Mouse (Mus musculus) MEL (cell line): ENCODE results near the gene Nr5a2. TPM values are rescaled to one million over a fixed set of nuclear protein-coding genes. Genes with fewer than 3 reads are reported as not detected.

Experiments
- DNase-seq: peaks from one replicate; pipeline ENCODE4 v3.0.0; 2011; ENCODE audit warnings: low read depth, low spot score
- H3K27ac ChIP-seq: 2 replicates; pipeline ENCODE4 v1.5.1; 2012; ENCODE audit warnings: low read depth, mild to moderate bottlenecking, control low read depth, low read length, moderate library complexity; ENCODE audit not compliant: control insufficient read depth
- H3K27me3 ChIP-seq, 2 experiments: fragments of 150-350 bp in 1 of 2; sonication (generic) in 1 of 2; 2 replicates each; pipeline ENCODE4 v1.6.1; 2012; ENCODE audit warnings: low read length in 2 of 2, mild to moderate bottlenecking in 2 of 2, improper control_type of control experiment in 1 of 2, moderate library complexity in 1 of 2; ENCODE audit not compliant: insufficient read depth in 2 of 2, control insufficient read depth in 1 of 2
- H3K36me3 ChIP-seq, 2 experiments: 2 replicates each; pipeline ENCODE4 v1.6.1; 2012 to 2014; ENCODE audit warnings: low read length in 2 of 2, improper control_type of control experiment in 1 of 2, inconsistent platforms in 1 of 2, mild to moderate bottlenecking in 1 of 2; ENCODE audit not compliant: insufficient read depth in 2 of 2, control insufficient read depth in 1 of 2
- H3K4me1 ChIP-seq, 2 experiments: fragments of 150-350 bp in 1 of 2; sonication (generic) in 1 of 2; 2 replicates each; pipeline ENCODE4 v1.6.1; 2012; ENCODE audit warnings: low read length in 2 of 2, improper control_type of control experiment in 1 of 2, mild to moderate bottlenecking in 1 of 2; ENCODE audit not compliant: insufficient read depth in 2 of 2, control insufficient read depth in 1 of 2
- H3K4me3 ChIP-seq, 2 experiments: fragments of 150-350 bp in 1 of 2; sonication (generic) in 1 of 2; 2 replicates each; pipeline ENCODE4 v1.5.1; 2012; ENCODE audit warnings: low read depth in 2 of 2, low read length in 2 of 2, mild to moderate bottlenecking in 2 of 2, moderate library complexity in 2 of 2, control low read depth in 1 of 2, improper control_type of control experiment in 1 of 2; ENCODE audit not compliant: control insufficient read depth in 1 of 2, insufficient read depth in 1 of 2
- H3K79me2 ChIP-seq: 2 replicates; pipeline ENCODE4 v1.6.1; 2012; ENCODE audit warnings: mild to moderate bottlenecking, low read length, moderate library complexity; ENCODE audit not compliant: control insufficient read depth, poor library complexity, insufficient read depth
- H3K9ac ChIP-seq: 2 replicates; pipeline ENCODE4 v1.6.1; 2012; ENCODE audit warnings: low read depth, mild to moderate bottlenecking, control low read depth, low read length, moderate library complexity; ENCODE audit not compliant: control insufficient read depth, poor library complexity, severe bottlenecking
- H3K9me3 ChIP-seq: fragments of 150-350 bp; sonication (generic); replicated peaks from 2 replicates; pipeline ENCODE4 v1.6.1; 2012; ENCODE audit warnings: mild to moderate bottlenecking, low read length, improper control_type of control experiment, moderate library complexity; ENCODE audit not compliant: insufficient read depth
- BHLHE40 ChIP-seq: IDR thresholded peaks from 2 replicates; pipeline ENCODE4 v1.6.1; 2012; ENCODE audit warnings: low read depth, mild to moderate bottlenecking, inconsistent platforms, low read length, improper control_type of control experiment, borderline replicate concordance
- CHD1 ChIP-seq: IDR thresholded peaks from 2 replicates; pipeline ENCODE4 v1.6.1; 2012; ENCODE audit warnings: low read depth, mild to moderate bottlenecking, inconsistent platforms, low read length, improper control_type of control experiment
- CHD2 ChIP-seq: IDR thresholded peaks from 2 replicates; pipeline ENCODE4 v1.6.1; 2011; ENCODE audit warnings: low read length, improper control_type of control experiment
- CTCF ChIP-seq, 3 experiments: IDR thresholded peaks in 2 of 3; conservative IDR thresholded peaks in 1 of 3; 2 replicates each; pipeline ENCODE4 v1.5.1; 2011 to 2012; ENCODE audit warnings: low read length in 3 of 3, low read depth in 2 of 3, mild to moderate bottlenecking in 2 of 3, improper control_type of control experiment in 1 of 3, inconsistent platforms in 1 of 3, mixed read lengths in 1 of 3, moderate library complexity in 1 of 3; ENCODE audit not compliant: control insufficient read depth in 1 of 3, insufficient read depth in 1 of 3, poor library complexity in 1 of 3, severe bottlenecking in 1 of 3
- ELF1 ChIP-seq: IDR thresholded peaks from 2 replicates; pipeline ENCODE4 v1.6.1; 2014; ENCODE audit warnings: low read depth, mild to moderate bottlenecking, inconsistent platforms, low read length, improper control_type of control experiment, moderate library complexity
- EP300 ChIP-seq, 2 experiments: IDR thresholded peaks; 2 replicates each; pipeline ENCODE4 v1.6.1; 2011; ENCODE audit warnings: improper control_type of control experiment in 2 of 2, low read length in 2 of 2, low read depth in 1 of 2, mild to moderate bottlenecking in 1 of 2
- ETS1 ChIP-seq: IDR thresholded peaks from 2 replicates; pipeline ENCODE4 v1.6.1; 2012; ENCODE audit warnings: low read depth, mild to moderate bottlenecking, inconsistent platforms, low read length, improper control_type of control experiment, moderate library complexity
- GABPA ChIP-seq: IDR thresholded peaks from 2 replicates; pipeline ENCODE4 v1.6.1; 2012; ENCODE audit warnings: low read depth, mild to moderate bottlenecking, inconsistent platforms, low read length, improper control_type of control experiment, moderate library complexity
- GATA1 ChIP-seq: IDR thresholded peaks from 2 replicates; pipeline ENCODE4 v1.6.1; 2011; ENCODE audit warnings: low read depth, low read length, improper control_type of control experiment
- KAT2A ChIP-seq: conservative IDR thresholded peaks from 2 replicates; pipeline ENCODE4 v1.6.1; 2012; ENCODE audit warnings: low read depth, low read length, improper control_type of control experiment, inconsistent platforms
- MAX ChIP-seq: IDR thresholded peaks from 2 replicates; pipeline ENCODE4 v1.6.1; 2011; ENCODE audit warnings: low read length, improper control_type of control experiment
- MAZ ChIP-seq: IDR thresholded peaks from 2 replicates; pipeline ENCODE4 v1.6.1; 2012; ENCODE audit warnings: low read depth, mild to moderate bottlenecking, inconsistent platforms, low read length, improper control_type of control experiment
- MEF2A ChIP-seq: IDR thresholded peaks from 2 replicates; pipeline ENCODE4 v1.6.1; 2014; ENCODE audit warnings: low read depth, mild to moderate bottlenecking, inconsistent platforms, low read length, improper control_type of control experiment; ENCODE audit not compliant: poor library complexity, insufficient replicate concordance, severe bottlenecking; ENCODE audit errors: extremely low read depth
- MXI1 ChIP-seq: IDR thresholded peaks from 2 replicates; pipeline ENCODE4 v1.6.1; 2011; ENCODE audit warnings: mild to moderate bottlenecking, low read depth, low read length, improper control_type of control experiment
- MYB ChIP-seq: IDR thresholded peaks from 2 replicates; pipeline ENCODE4 v1.6.1; 2011; ENCODE audit warnings: mild to moderate bottlenecking, low read depth, low read length, improper control_type of control experiment
- NELFE ChIP-seq: IDR thresholded peaks from 2 replicates; pipeline ENCODE4 v1.6.1; 2011; ENCODE audit warnings: low read depth, low read length, improper control_type of control experiment
- POLR2A ChIP-seq, 2 experiments: IDR thresholded peaks; 2 replicates each; pipeline ENCODE4 v1.6.1; 2011 to 2012; ENCODE audit warnings: low read length in 2 of 2, mild to moderate bottlenecking in 2 of 2, control low read depth in 1 of 2, improper control_type of control experiment in 1 of 2, low read depth in 1 of 2, moderate library complexity in 1 of 2; ENCODE audit not compliant: control insufficient read depth in 1 of 2, insufficient read depth in 1 of 2, poor library complexity in 1 of 2
- POLR2AphosphoS2 ChIP-seq: IDR thresholded peaks from 2 replicates; pipeline ENCODE4 v1.6.1; 2011; ENCODE audit warnings: low read length, improper control_type of control experiment
- POLR2AphosphoS5 ChIP-seq: IDR thresholded peaks from 2 replicates; pipeline ENCODE4 v1.6.1; 2012; ENCODE audit warnings: low read depth, borderline replicate concordance, mild to moderate bottlenecking, inconsistent platforms, low read length, moderate library complexity, mixed read lengths
- SIN3A ChIP-seq: IDR thresholded peaks from 2 replicates; pipeline ENCODE4 v1.6.1; 2012; ENCODE audit warnings: low read length, improper control_type of control experiment, inconsistent platforms
- SMC3 ChIP-seq: IDR thresholded peaks from 2 replicates; pipeline ENCODE4 v1.6.1; 2011; ENCODE audit warnings: low read depth, low read length, improper control_type of control experiment
- TBP ChIP-seq: IDR thresholded peaks from 2 replicates; pipeline ENCODE4 v1.8.0; 2011; ENCODE audit warnings: low read depth, low read length, improper control_type of control experiment
- UBTF ChIP-seq: IDR thresholded peaks from 2 replicates; pipeline ENCODE4 v1.6.1; 2012; ENCODE audit warnings: low read depth, mild to moderate bottlenecking, inconsistent platforms, low read length, improper control_type of control experiment, moderate library complexity, borderline replicate concordance; ENCODE audit not compliant: insufficient read depth
- USF1 ChIP-seq: IDR thresholded peaks from 2 replicates; pipeline ENCODE4 v1.6.1; 2014; ENCODE audit warnings: low read depth, mild to moderate bottlenecking, inconsistent platforms, low read length, improper control_type of control experiment, moderate library complexity
- ZC3H11A ChIP-seq: IDR thresholded peaks from 2 replicates; pipeline ENCODE4 v1.6.1; 2012; ENCODE audit warnings: low read depth, mild to moderate bottlenecking, inconsistent platforms, low read length, improper control_type of control experiment
- ZKSCAN1 ChIP-seq: IDR thresholded peaks from 2 replicates; pipeline ENCODE4 v1.6.1; 2012; ENCODE audit warnings: low read depth, mild to moderate bottlenecking, inconsistent platforms, low read length, improper control_type of control experiment, moderate library complexity
- ZNF384 ChIP-seq: IDR thresholded peaks from 2 replicates; pipeline ENCODE4 v1.6.1; 2012; ENCODE audit warnings: low read depth, mild to moderate bottlenecking, inconsistent platforms, low read length, improper control_type of control experiment
- polyA plus RNA-seq, 2 experiments: library from polyadenylated mRNA; stranded (reverse) in 1 of 2; unstranded in 1 of 2; fragments of >175 nt in 1 of 2; fragments of >200 nt in 1 of 2; gene quantifications; 2 replicates each; pipeline versions ENCODE4 v1.2.1 to v1.2.4; 2012; ENCODE audit warnings: low replicate concordance in 2 of 2, low read depth in 1 of 2; ENCODE audit not compliant: insufficient read length in 2 of 2, insufficient read depth in 1 of 2, missing spikeins in 1 of 2
- total RNA-seq: library from RNA; depleted of rRNA; stranded (reverse); fragments of 300-350 nt; gene quantifications from 2 replicates; pipeline ENCODE4 v1.2.3, GENCODE M21; 2012

Nr5a2 gene
- total and polyA plus RNA-seq, 3 experiments: 0.03 to 0.39 TPM; not detected in 1

GRCm38 (mm10) chr1:136893162-136893561 is 67.1 kb downstream of the Nr5a2 start:
- TF ChIP-seq ZC3H11A: no peak
- TF ChIP-seq MXI1: no peak
- no peak for TF ChIP-seq UBTF
- TF ChIP-seq SIN3A: no peak
- TF ChIP-seq BHLHE40: no peak
- no peak for TF ChIP-seq ZKSCAN1
- TF ChIP-seq MEF2A: no peak
- no peak for TF ChIP-seq USF1
- no peak for TF ChIP-seq GATA1
- TF ChIP-seq POLR2AphosphoS2: no peak
- no peak for TF ChIP-seq MAX
- no peak for TF ChIP-seq GABPA
- TF ChIP-seq KAT2A: no peak
- no peak for TF ChIP-seq TBP
- TF ChIP-seq CHD1: no peak
- no peak for TF ChIP-seq CHD2
- no peak for TF ChIP-seq SMC3
- TF ChIP-seq POLR2AphosphoS5: no peak
- no peak overlapping the region for H3K27ac ChIP-seq
- no peaks in the 10 kb centered on the region for H3K4me1 ChIP-seq
- DNase-seq: no peak
- no peaks in the 10 kb centered on the region for H3K36me3 ChIP-seq
- no peaks in the 10 kb centered on the region for H3K79me2 ChIP-seq
- H3K4me3 ChIP-seq: no peak overlapping the region
- H3K9ac ChIP-seq: no peak overlapping the region
- H3K27me3 ChIP-seq: no peaks in the 10 kb centered on the region
- no peaks in the 10 kb centered on the region for H3K9me3 ChIP-seq

DNA sequence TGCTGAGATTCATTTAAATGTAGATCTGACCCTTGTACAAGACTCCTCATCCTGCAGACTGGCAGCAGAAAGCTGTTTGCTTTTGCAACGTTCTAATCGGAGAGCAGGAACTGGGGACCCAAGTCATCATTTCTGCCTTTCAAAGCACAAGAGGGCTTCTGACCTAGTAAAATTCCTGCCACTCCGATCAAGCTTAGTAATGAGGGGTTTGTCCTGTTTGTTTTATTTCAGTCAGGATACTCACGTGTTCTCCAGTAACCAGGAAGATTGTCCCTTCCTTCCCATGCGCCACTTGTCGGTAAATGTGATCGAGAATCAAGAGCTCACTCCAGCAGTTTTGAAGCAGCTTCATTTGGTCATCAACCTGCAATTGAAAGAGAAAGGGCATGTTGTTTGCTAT is 69.8 kb downstream of the Nr5a2 start:
- H3K9ac ChIP-seq: no peak overlapping the region
- H3K4me3 ChIP-seq: no peak overlapping the region
- H3K9me3 ChIP-seq: no peaks in the 10 kb centered on the region
- no peak overlapping the region for H3K27ac ChIP-seq
- DNase-seq: no peak
- no peaks in the 10 kb centered on the region for H3K27me3 ChIP-seq
- no peaks in the 10 kb centered on the region for H3K4me1 ChIP-seq
- TF ChIP-seq TBP (no peak), POLR2AphosphoS5 (no peak), ZC3H11A (no peak), NELFE (no peak), GABPA (no peak), POLR2A (IDR thresholded peaks at IDR 0.05; ENCODE audit: control insufficient read depth in 1 of 2, insufficient read depth in 1 of 2, low read depth in 1 of 2, low read length in 2 of 2, poor library complexity in 1 of 2) (no peak), ETS1 (no peak), MYB (no peak), ZNF384 (no peak), MEF2A (no peak), CTCF (IDR thresholded peaks at IDR 0.05 in 2 of 3, conservative IDR thresholded peaks at IDR 0.05 in 1 of 3; ENCODE audit: control insufficient read depth in 1 of 3, insufficient read depth in 1 of 3, low read depth in 2 of 3, low read length in 3 of 3, poor library complexity in 1 of 3, severe bottlenecking in 1 of 3) (no peak), CHD2 (no peak), ELF1 (no peak), EP300 (IDR thresholded peaks at IDR 0.05; ENCODE audit: low read depth in 1 of 2, low read length in 2 of 2) (no peak), SIN3A (no peak), UBTF (no peak), BHLHE40 (no peak), MAZ (no peak), KAT2A (no peak), CHD1 (no peak)
- H3K79me2 ChIP-seq: no peaks in the 10 kb centered on the region
- H3K36me3 ChIP-seq: no peaks in the 10 kb centered on the region
